Mouse (Mus musculus) megakaryocyte, embryonic 14.5 days (primary cell): ENCODE measurements at regions not wholly inside any gene's neighbourhood (a gene's known extent, or its start where the extent isn't known, plus 50 kb on each side); places are given as distances from the start of the nearest gene placed in this dataset.

Experiments used
- H3K27me3 ChIP-seq: replicated peaks from 2 replicates; pipeline ENCODE3; 2012; ENCODE audit warnings: inconsistent platforms
- H3K36me3 ChIP-seq: replicated peaks from 2 replicates; pipeline ENCODE3; 2012; ENCODE audit warnings: low read length, inconsistent platforms, mixed read lengths
- H3K4me1 ChIP-seq: 2 replicates; pipeline ENCODE4 v1.6.1; 2012; ENCODE audit warnings: inconsistent platforms
- H3K4me3 ChIP-seq: replicated peaks from 2 replicates; pipeline ENCODE3; 2012; ENCODE audit warnings: moderate library complexity, mild to moderate bottlenecking, inconsistent platforms
- H3K9me3 ChIP-seq: 2 replicates; pipeline ENCODE4 v1.6.1; 2012; ENCODE audit warnings: inconsistent platforms
- FLI1 ChIP-seq: IDR thresholded peaks from 2 replicates; pipeline ENCODE4 v1.6.1; 2012; ENCODE audit warnings: low read length, inconsistent platforms, mixed read lengths
- GATA1 ChIP-seq: IDR thresholded peaks from 3 replicates; pipeline ENCODE4 v1.6.1; 2012; ENCODE audit warnings: mixed read lengths, low read length, inconsistent platforms, borderline replicate concordance

DNA sequence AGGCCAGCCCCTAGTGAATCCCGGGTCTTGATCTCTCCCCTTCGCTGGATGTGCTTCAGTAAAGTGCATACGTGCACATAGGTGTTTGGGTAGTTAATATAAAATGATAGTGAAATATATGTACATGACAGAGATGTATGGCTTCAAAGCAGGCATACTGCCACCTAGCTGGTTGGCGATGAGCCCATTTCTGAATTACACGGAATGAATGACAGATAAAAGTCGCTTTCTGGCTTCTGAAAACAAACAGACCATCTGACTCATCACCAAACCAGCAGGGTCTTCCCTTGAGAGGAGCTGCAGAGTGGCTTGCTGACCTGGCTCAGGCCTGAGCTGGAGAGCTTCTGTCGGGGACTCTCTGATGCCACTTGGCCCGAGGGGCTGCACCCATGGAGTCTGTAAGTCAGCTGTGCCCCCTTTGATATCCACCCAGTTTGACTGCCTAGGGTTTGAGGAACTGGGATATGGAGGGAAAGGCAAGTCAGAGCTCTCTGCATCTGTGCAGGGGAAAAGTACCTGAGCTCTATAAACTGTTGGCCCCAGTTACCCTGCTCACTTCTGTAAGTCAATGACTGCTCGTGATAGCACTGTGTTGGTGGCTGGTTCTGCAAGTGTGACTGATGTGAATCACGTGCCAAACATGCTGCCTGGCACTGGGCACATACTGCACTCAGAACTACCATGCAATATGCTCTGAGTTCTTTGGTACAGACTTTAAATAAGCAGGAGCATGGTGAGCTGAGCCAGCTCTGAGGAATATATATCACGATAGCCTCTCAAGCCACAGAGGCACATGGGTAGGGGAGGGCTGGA, 240.8 kb downstream of the Cxcl12 start:
- Histone ChIP-seq H3K4me1 (no peaks in the 10 kb centered on the region), H3K27me3 (no peaks in the 10 kb centered on the region), H3K4me3 (no peak overlapping the region), H3K9me3 (peaks cover 5% of the 10 kb centered on the region), H3K36me3 (no peaks in the 10 kb centered on the region)
- TF ChIP-seq FLI1 (no peak), GATA1 (no peak)

DNA sequence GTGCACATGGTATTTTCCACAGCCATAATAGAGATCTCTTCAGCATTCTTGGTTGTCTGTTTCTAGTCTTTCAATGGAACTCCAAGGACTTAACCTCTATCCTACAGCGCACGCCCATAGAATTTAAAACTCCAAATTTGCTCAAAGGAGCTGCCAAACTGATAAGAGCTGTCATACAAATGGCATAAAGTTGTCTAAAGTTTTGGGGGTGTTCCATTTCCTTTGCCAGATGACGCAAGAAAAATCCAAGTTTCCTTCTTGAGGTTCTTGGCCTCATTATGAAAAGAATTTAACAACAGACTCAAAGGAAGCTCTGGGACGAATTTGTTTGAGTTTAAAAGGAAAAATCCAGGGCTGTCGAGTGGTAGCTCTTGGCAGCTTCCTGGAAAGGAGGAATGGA, 246.6 kb downstream of the Cxcl12 start:
- Histone ChIP-seq H3K4me1 (no peaks in the 10 kb centered on the region), H3K9me3 (no peaks in the 10 kb centered on the region), H3K36me3 (no peaks in the 10 kb centered on the region), H3K4me3 (no peak overlapping the region), H3K27me3 (no peaks in the 10 kb centered on the region)
- no peak for TF ChIP-seq GATA1
- TF ChIP-seq FLI1 = no peak

DNA sequence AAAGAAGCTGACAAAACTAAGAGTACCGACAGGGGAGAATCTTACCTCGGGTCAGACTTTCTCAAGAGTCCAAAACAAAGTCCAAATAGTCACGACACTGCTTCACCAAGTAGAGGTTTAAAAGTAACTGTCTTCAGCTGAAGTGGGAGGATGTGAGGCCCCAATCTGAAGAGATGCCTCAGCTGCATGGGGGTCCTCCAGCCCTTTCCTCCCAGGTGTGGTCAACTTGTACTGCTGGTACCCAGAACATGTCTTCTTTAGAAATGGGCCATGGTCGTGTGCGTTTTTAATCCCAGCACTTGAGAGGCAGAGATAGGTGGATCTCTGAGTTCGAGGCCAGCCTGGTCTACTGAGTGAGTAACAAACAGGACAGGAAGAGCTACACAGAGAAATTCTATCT, 247.6 kb downstream of the Cxcl12 start:
- Histone ChIP-seq H3K9me3 (peaks cover 4% of the 10 kb centered on the region; the same call in 1 of the 2 replicates), H3K4me1 (no peaks in the 10 kb centered on the region), H3K4me3 (no peak overlapping the region), H3K27me3 (no peaks in the 10 kb centered on the region), H3K36me3 (no peaks in the 10 kb centered on the region)
- TF ChIP-seq FLI1 (no peak), GATA1 (no peak)

DNA sequence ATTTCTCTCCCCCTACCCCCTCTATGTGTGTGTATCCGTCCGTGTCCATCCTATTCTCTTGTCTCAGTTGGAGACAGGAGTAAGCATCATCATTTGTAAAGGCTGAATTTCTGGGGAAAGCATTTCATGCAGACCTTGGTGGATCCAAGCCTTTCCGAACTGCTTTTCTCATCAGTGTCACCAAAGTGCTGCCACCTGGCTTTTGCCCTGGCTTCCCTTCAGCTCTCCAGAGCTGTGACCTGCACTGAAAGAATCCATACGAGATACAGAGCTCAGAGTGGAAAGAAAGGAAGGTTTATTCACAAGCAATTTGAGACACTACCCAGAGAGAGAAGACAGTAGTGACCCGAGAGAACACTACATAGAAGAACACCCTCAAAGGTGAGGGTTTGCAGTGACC, 248.1 kb downstream of the Cxcl12 start:
- Histone ChIP-seq H3K36me3 (no peaks in the 10 kb centered on the region), H3K9me3 (peaks cover 5% of the 10 kb centered on the region), H3K4me3 (no peak overlapping the region), H3K4me1 (no peaks in the 10 kb centered on the region), H3K27me3 (no peaks in the 10 kb centered on the region)
- TF ChIP-seq GATA1 (no peak), FLI1 (no peak)

DNA sequence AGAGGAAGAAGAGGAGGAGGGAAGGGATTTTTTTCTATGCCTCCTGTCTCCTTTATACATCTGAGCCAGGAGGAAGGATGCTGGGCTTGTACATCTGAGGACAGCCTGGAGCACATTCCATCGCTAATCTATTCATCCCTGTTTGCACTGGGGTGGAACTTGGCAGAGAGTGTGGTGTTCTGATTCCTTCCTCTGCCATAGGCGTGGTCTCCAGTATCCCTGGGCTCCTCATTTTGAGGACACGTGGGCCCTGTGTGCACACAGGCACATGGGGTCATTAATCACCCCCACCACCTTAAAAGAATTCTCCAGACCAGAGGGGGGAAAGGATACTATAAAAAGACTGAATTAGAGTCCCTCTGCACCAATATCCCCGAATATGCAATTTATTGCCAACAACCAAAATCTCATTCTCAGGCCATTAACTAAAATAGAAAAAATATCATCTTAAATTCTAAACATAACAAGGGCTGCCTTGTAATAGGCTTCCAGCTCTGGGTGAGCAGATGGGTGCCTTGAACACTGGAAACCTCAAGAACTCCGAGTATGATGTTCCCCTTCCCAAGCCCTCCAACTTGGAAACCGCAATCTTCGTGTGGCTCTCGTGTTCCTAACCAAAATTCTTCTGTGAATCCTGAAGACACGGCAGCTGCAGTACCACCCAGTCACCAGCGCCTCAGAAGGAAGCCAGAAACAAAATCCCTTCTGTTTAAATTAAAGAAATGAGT, 254.7 kb downstream of the Cxcl12 start:
- Histone ChIP-seq H3K4me3 (no peak overlapping the region), H3K4me1 (no peaks in the 10 kb centered on the region), H3K27me3 (peaks cover 16% of the 10 kb centered on the region), H3K36me3 (no peaks in the 10 kb centered on the region), H3K9me3 (peaks cover 16% of the 10 kb centered on the region)
- TF ChIP-seq FLI1 (no peak), GATA1 (no peak)

DNA sequence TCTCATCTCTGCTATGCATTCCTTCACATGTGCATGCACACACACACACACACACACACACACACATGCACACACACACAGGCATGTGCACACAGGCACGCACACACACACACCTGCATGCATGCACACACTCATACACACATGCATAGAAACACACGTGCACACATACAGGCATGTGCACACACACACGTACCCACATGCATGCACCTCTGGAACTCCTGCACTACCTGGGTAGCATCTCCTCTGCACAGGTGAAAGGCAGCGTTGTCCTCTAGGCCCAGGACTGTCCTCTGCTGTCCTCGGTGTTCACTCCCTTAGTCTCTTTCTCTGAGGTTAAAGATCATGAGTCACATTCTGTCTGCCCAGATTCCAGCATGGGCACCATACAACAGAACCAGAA, 258.0 kb downstream of the Cxcl12 start:
- H3K9me3 ChIP-seq = peaks cover 14% of the 10 kb centered on the region; the same call in 1 of the 2 replicates
- H3K36me3 ChIP-seq = no peaks in the 10 kb centered on the region
- H3K4me1 ChIP-seq = peaks cover under 1% of the 10 kb centered on the region; the same call in 1 of the 2 replicates
- peak overlapping the region; percentile 67 for H3K4me3 ChIP-seq
- TF ChIP-seq FLI1 = no peak
- H3K27me3 ChIP-seq = peaks cover 31% of the 10 kb centered on the region

DNA sequence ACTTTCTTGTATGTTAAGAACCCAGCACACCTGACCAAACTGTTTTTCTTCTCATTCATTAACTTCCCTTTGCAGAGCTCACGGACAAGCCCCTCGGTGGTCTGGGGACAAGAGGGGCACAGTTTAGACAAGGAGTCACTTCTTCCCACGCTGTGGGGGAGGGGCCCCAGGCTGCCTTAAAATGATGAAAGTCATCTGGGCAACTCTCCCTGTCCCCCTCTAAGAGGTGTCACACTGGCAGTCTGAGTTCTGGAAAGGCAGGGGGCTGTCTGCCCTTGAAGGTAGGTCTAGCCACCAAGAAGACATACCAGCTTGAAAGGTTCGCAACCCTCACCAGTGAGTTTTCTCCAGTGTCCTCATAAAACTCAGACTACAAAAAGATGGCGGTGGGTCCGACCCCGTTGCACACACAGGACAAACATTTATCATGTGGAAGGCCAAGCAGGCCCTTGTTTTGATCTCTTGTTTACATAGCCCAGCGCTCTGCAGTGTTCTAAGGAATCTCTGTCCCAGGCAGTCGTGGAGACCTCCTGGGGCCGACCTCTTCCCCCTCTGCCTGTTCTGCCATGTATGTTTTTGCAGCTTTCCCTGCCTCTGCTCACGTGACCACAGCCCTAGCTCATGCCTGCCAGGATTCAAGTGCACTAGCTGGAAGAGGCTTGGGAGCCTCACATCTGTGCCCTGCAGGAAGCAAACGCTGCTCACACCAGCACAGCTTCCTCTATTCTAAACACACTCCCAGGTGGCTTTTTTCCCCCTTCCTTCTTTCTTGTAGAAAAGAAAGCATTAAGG, 259.2 kb downstream of the Cxcl12 start:
- no peak for TF ChIP-seq FLI1
- no peak for TF ChIP-seq GATA1
- Histone ChIP-seq H3K9me3 (0 out of 2 replicates have a peak, but pooled peaks cover 12% of the 10 kb centered on the region), H3K4me1 (peaks cover 4% of the 10 kb centered on the region; the same call in 1 of the 2 replicates)

DNA sequence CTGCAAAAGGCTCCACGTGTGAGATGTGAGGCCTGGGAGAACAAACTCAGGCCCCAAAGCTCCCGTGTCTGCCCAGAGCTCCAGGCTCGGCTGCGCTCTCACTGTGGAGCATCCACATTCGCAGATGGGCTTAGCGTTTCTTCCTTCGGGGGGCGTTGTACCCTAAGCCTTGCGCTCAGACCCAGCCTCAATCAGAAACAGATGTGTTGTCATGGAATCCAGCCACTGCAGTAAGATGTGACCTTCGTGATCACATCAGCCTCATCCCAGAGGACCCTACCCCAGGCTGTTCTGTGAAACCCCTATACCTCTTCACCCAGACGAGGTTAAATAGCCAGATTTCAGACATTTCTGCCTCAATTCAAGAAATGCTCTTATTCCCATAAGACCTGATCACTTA, 260.1 kb downstream of the Cxcl12 start:
- TF ChIP-seq FLI1 (no peak), GATA1 (no peak)
- Histone ChIP-seq H3K9me3 (peaks cover 10% of the 10 kb centered on the region; the same call in 1 of the 2 replicates), H3K4me3 (no peak overlapping the region), H3K36me3 (no peaks in the 10 kb centered on the region), H3K27me3 (peaks cover 35% of the 10 kb centered on the region), H3K4me1 (peaks cover 4% of the 10 kb centered on the region; the same call in 1 of the 2 replicates)

More for the DNA sequence above, 259.2 kb downstream of the Cxcl12 start:
- Histone ChIP-seq H3K4me3 (no peak overlapping the region), H3K27me3 (peaks cover 33% of the 10 kb centered on the region), H3K36me3 (no peaks in the 10 kb centered on the region)
